Mouse (Mus musculus) neural tube, embryonic 14.5 days (tissue): ENCODE data around the gene Utp3. TPM values are rescaled to one million over a fixed set of nuclear protein-coding genes. Genes with fewer than 3 reads are reported as not detected.

Source experiments
- ATAC-seq: fragments of 200-750 bp; cut with Nextera tagmentation; 2 replicates; pipeline ENCODE4 v1.8.0; 2017; ENCODE audit warnings: low read depth, mild to moderate bottlenecking, moderate TSS enrichment, moderate library complexity
- H3K27ac ChIP-seq: fragments of 300-500 bp; sonication (generic); 2 replicates; pipeline ENCODE4 v1.5.1; 2014; ENCODE audit warnings: low read depth, mild to moderate bottlenecking, control low read depth, low read length, moderate library complexity, mixed read lengths
- H3K27me3 ChIP-seq: fragments of 300-500 bp; sonication (generic); 2 replicates; pipeline ENCODE4 v1.6.1; 2014; ENCODE audit warnings: low read length; ENCODE audit not compliant: control insufficient read depth, insufficient read depth
- H3K36me3 ChIP-seq: fragments of 300-500 bp; sonication (generic); 2 replicates; pipeline ENCODE4 v1.6.1; 2014; ENCODE audit warnings: low read length, mixed read lengths; ENCODE audit not compliant: control insufficient read depth, insufficient read depth
- H3K4me1 ChIP-seq: fragments of 300-500 bp; sonication (generic); 2 replicates; pipeline ENCODE4 v1.6.1; 2014; ENCODE audit warnings: low read length; ENCODE audit not compliant: control insufficient read depth, insufficient read depth
- H3K4me2 ChIP-seq: fragments of 300-500 bp; sonication (generic); 2 replicates; pipeline ENCODE4 v1.6.1; 2014; ENCODE audit warnings: mild to moderate bottlenecking, low read depth, low read length, control low read depth
- H3K4me3 ChIP-seq: fragments of 300-500 bp; sonication (generic); 2 replicates; pipeline ENCODE4 v1.5.1; 2014; ENCODE audit warnings: low read depth, low read length, control low read depth, mixed read lengths
- H3K9ac ChIP-seq: fragments of 300-500 bp; sonication (generic); replicated peaks from 2 replicates; pipeline ENCODE4 v1.6.1; 2014; ENCODE audit warnings: low read depth, mild to moderate bottlenecking, control low read depth, low read length, mixed read lengths
- H3K9me3 ChIP-seq: fragments of 300-500 bp; sonication (generic); 2 replicates; pipeline ENCODE4 v1.6.1; 2016; ENCODE audit warnings: low read length; ENCODE audit not compliant: control insufficient read depth
- WGBS: fragments of 180-500 bp; shearing (Covaris S2); extraction: QIAGEN DNeasy Blood & Tissue Kit; methylation state at CpG from one replicate; pipeline ENCODE4 v1.1.7; 2014; 5-methylcytosine and 5-hydroxymethylcytosine counted together
- polyA plus RNA-seq: library from polyadenylated mRNA; unstranded; fragments of >200 nt; fragmentation: Nextera tagmentation; extraction: Ambion mirVana; gene quantifications from 2 replicates; pipeline ENCODE4 v1.2.1, GENCODE M21; 2014

The Utp3 gene
- polyA plus RNA-seq, 1 experiment from 2014 or later, result 43.5 TPM

DNA sequence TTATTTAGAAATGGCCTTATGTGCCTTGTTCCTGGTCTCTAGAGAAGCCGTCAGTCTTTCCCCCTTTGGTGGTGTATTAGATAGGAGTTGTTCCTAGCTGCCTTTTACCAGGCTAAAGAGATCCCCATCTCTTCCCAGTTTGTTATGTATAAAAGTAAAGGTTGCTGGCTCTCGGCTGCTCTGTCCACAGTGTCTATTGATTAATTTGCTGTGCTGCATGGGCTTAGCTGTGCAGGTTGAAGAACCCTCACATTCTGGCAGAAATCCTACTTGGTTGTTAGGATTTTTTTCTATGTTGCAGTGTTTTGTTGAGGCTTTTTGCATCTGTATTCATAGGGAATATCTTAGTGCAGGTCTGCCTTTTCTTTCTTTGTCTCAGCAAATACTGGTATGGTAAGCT is 47.8 kb downstream of the Utp3 start:
- no peak overlapping the region for H3K4me3 ChIP-seq
- no peak for ATAC-seq
- H3K4me1 ChIP-seq, result no peaks in the 10 kb centered on the region
- no peaks in the 10 kb centered on the region for H3K27me3 ChIP-seq
- no peak overlapping the region for H3K27ac ChIP-seq
- 87% methylated on average over 2 of the region's 2 CpGs for WGBS
- no peak overlapping the region for H3K9ac ChIP-seq
- no peaks in the 10 kb centered on the region for H3K9me3 ChIP-seq
- H3K36me3 ChIP-seq, result no peaks in the 10 kb centered on the region
- no peak overlapping the region for H3K4me2 ChIP-seq

DNA sequence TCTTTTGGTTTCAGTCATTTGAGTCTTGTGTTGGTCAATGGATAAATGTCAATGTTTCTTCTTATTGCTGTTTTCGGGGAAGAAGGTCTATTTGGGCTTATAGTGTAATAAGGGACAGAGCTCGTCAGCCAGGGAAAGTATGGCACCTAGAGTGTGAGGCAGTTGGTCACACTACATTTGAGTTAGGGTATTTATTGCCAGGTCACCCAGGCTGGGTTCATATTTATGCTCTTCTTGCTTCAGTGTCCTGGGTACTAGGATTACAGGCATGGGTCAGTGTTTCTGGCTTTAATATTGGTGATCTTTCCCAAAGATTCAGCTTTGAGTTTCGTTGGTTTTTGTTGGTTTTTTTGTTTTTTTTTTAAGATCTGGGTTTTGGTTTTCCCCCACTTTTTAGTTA is 48.5 kb downstream of the Utp3 start:
- ATAC-seq, result no peak
- no peaks in the 10 kb centered on the region for H3K9me3 ChIP-seq
- no peaks in the 10 kb centered on the region for H3K36me3 ChIP-seq
- no peaks in the 10 kb centered on the region for H3K4me1 ChIP-seq
- H3K4me2 ChIP-seq, result no peak overlapping the region
- no peak overlapping the region for H3K27ac ChIP-seq
- WGBS, result 74% methylated on average over 3 of the region's 3 CpGs
- no peak overlapping the region for H3K9ac ChIP-seq
- H3K27me3 ChIP-seq, result no peaks in the 10 kb centered on the region
- H3K4me3 ChIP-seq, result no peak overlapping the region

DNA sequence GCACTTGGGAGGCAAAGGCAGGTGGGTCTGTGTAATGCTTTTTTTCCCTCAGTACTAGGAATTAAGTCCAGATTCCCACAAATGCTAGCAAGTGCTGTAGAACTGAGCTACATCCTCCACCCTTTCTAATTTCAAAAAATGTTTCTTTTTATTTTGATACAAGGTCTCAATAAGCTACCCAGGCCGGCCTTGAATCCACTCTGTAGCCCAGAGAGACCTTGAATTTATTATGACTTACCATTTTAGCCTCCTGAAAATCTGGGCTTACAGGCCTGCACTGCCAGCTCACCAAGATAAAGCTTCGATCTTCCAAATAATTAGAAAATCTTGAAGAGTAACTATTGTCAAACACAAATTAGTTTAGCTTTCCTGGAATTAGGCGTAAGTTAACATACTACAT is 49.8 kb downstream of the Utp3 start:
- 96% methylated on average over 3 of the region's 3 CpGs for WGBS
- Histone ChIP-seq H3K27me3 (no peaks in the 10 kb centered on the region), H3K4me1 (no peaks in the 10 kb centered on the region), H3K4me3 (no peak overlapping the region), H3K27ac (no peak overlapping the region), H3K4me2 (no peak overlapping the region), H3K9ac (no peak overlapping the region), H3K36me3 (no peaks in the 10 kb centered on the region), H3K9me3 (no peaks in the 10 kb centered on the region)
- ATAC-seq, result no peak

DNA sequence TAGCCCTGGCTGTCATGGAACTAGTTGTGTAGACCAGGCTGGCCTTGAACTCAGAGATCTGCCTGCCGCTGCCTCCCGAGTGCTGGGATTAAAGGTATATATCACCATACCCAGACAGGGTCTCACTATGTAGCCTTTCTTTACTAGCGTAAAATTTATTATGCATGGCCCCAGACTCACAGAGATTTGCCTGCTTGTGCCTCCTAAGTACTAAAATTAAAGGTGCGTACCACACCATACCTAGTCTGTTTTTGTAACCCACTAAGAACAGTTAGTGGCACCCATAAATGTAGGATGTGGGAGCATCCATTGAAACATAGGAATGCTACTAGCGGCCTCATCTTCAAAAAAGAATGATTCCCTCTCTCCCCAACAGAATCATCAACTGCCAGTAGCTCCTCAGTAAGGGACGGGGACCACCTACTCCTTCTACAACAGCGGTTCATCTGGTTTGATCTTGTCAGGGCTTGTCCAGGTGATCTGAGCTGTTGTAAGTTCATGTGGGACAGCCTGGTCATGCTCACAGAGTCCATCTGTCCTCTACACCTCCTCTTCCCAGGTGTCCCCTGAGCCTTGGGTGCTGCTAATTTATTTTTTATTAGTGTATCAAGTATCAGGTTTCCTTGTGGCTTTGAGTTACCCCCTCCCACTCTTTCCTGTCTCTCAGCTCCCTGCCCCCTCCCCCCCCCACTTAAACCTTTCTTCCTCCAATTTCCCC is 50.5 kb downstream of the Utp3 start:
- Histone ChIP-seq H3K27ac (no peak overlapping the region), H3K9me3 (no peaks in the 10 kb centered on the region), H3K4me2 (no peak overlapping the region), H3K4me1 (no peaks in the 10 kb centered on the region), H3K9ac (no peak overlapping the region), H3K27me3 (no peaks in the 10 kb centered on the region), H3K4me3 (no peak overlapping the region), H3K36me3 (no peaks in the 10 kb centered on the region)
- 92% methylated on average over 7 of the region's 7 CpGs for WGBS
- peak; percentile 28; the same call in 1 of the 2 replicates for ATAC-seq

Other genes starting within 250 kb of the Utp3 start
- not detected in 2 replicates for gene Prol1, start 237.2 kb upstream of the Utp3 start, polyA plus RNA-seq
- not detected in 2 replicates for gene Amtn, start 178.4 kb upstream of the Utp3 start, polyA plus RNA-seq
- gene Ambn, start 98.5 kb upstream of the Utp3 start, polyA plus RNA-seq, result not detected in 2 replicates
- gene Enam, start 66.5 kb upstream of the Utp3 start, polyA plus RNA-seq, result not detected in 2 replicates
- gene Jchain, start 26.6 kb upstream of the Utp3 start, polyA plus RNA-seq, result 0.23 and 0.63 TPM in 2 replicates
- gene Rufy3, start 10.6 kb downstream of the Utp3 start, polyA plus RNA-seq, result 300 and 310 TPM in 2 replicates
- 62.1 and 73.5 TPM in 2 replicates for gene Grsf1, start 121.7 kb downstream of the Utp3 start, polyA plus RNA-seq
- 14.9 and 15.2 TPM in 2 replicates for gene Mob1b, start 166.4 kb downstream of the Utp3 start, polyA plus RNA-seq
- gene Dck, start 210.5 kb downstream of the Utp3 start, polyA plus RNA-seq, result 44.0 and 53.6 TPM in 2 replicates